Mouse (Mus musculus): ENCODE data around the gene Sptlc2.
"Not testable (repeated sequence)": the region's sequence is repeated elsewhere in the genome, so short reads cannot be mapped to it uniquely, and the experiment has no call there.

The Sptlc2 gene

GRCm38 (mm10) chr12:87313098-87313497 is 75.1 kb downstream of the Sptlc2 start:
- H3K4me1 ChIP-seq (replicated peaks; ENCODE audit: low read depth, low read length), result peaks cover 60% of the 10 kb centered on the region
- no peak for TF ChIP-seq CTCF (conservative IDR thresholded peaks at IDR 0.05; ENCODE audit: low read length)
- no peak for TF ChIP-seq NANOG (IDR thresholded peaks at IDR 0.05; ENCODE audit: borderline replicate concordance, low read length)
- TF ChIP-seq POU5F1 (IDR thresholded peaks at IDR 0.05; ENCODE audit: borderline replicate concordance, low read length), result no peak
- peaks cover 60% of the 10 kb centered on the region for H3K36me3 ChIP-seq (ENCODE audit: insufficient read depth, low read length)
- H3K4me3 ChIP-seq (replicated peaks; ENCODE audit: low read length), result no peak overlapping the region
- no peaks in the 10 kb centered on the region for H3K9me3 ChIP-seq (ENCODE audit: low read length)
- H3K27me3 ChIP-seq (ENCODE audit: insufficient read depth, low read length), result no peaks in the 10 kb centered on the region

- H3K9me3 ChIP-seq (ENCODE audit: low read length); H3K27me3 ChIP-seq (ENCODE audit: insufficient read depth, low read length); H3K4me3 ChIP-seq (replicated peaks; ENCODE audit: low read length): not testable (repeated sequence)
- Histone ChIP-seq H3K36me3 (ENCODE audit: insufficient read depth, low read length) (peaks cover 40% of the 10 kb centered on the region), H3K4me1 (replicated peaks; ENCODE audit: low read depth, low read length) (peaks cover 16% of the 10 kb centered on the region)
These were observed 81.6 kb downstream of the Sptlc2 start for GRCm38 (mm10) chr12:87306584-87306844.

DNA sequence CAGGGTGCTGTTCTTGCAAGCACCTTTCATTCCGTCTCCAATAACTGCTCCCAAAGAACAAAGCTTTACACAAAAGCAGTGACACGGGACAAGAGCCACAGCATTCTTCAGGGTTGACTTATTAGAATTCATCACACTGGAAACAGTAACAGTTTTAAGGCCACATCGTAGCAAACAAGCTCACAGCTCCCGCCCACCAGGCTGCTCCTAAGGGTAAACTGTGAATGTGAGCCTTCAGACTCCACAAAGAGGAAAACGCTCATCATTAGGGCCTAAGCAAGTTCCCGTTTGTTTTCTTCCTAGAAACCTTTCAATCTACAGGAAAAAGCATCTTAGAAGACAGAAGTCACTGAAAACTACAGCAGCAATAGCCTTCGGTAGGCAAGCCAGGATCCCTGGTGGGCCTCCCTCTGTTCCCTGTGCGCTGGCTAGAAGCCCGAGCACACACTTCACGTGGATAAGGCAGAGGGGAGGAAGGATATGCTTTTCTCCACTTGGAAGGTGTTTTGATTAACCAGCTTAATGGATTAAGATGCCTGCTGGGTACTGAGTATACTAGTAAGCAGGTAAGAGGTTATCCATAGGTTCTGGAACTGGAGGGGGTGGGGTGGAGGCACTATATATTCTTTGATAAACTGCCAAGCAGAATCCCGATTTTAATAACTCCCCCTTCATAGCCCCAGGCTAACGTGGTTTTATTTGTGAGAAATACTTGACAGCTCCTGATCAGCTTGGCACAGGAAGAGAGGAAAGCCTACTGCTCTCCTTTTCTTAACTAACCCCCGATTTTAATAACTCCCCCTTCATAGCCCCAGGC is 82.2 kb downstream of the Sptlc2 start:
- H3K4me3 ChIP-seq (replicated peaks; ENCODE audit: low read length), result no peak overlapping the region
- TF ChIP-seq POU5F1 (IDR thresholded peaks at IDR 0.05; ENCODE audit: borderline replicate concordance, low read length), result no peak
- TF ChIP-seq CTCF (conservative IDR thresholded peaks at IDR 0.05; ENCODE audit: low read length), result no peak
- no peak for TF ChIP-seq NANOG (IDR thresholded peaks at IDR 0.05; ENCODE audit: borderline replicate concordance, low read length)
- peaks cover 20% of the 10 kb centered on the region for H3K4me1 ChIP-seq (replicated peaks; ENCODE audit: low read depth, low read length)
- peaks cover 35% of the 10 kb centered on the region for H3K36me3 ChIP-seq (ENCODE audit: insufficient read depth, low read length)
- peaks cover under 1% of the 10 kb centered on the region; the same call in 1 of the 2 replicates for H3K27me3 ChIP-seq (ENCODE audit: insufficient read depth, low read length)
- no peaks in the 10 kb centered on the region for H3K9me3 ChIP-seq (ENCODE audit: low read length)

DNA sequence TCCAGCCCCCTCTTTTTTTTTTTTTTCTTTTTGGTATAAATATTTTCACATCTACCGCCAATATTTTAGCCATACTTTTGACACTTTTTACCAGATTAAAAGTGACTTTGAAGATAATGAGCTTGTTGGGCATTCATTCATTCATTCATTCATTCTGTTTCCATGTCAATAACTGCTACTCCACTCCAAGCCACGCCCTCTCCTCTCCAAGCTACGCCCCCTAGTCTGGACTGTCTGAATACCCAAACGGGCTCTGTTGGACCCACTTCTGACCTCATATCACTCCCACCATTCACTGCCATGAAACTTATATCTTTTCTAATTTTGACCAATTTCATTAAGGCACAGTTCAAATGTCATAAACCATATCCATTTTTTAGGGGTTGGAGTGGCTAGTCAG is 87.0 kb downstream of the Sptlc2 start:
- no peak for TF ChIP-seq POU5F1 (IDR thresholded peaks at IDR 0.05; ENCODE audit: borderline replicate concordance, low read length)
- no peak for TF ChIP-seq NANOG (IDR thresholded peaks at IDR 0.05; ENCODE audit: borderline replicate concordance, low read length)
- no peak for TF ChIP-seq CTCF (conservative IDR thresholded peaks at IDR 0.05; ENCODE audit: low read length)
- no peaks in the 10 kb centered on the region for H3K36me3 ChIP-seq (ENCODE audit: insufficient read depth, low read length)

GRCm38 (mm10) chr12:87300441-87300690 is 87.8 kb downstream of the Sptlc2 start:
- H3K36me3 ChIP-seq (ENCODE audit: insufficient read depth, low read length), result no peaks in the 10 kb centered on the region
- peaks cover 34% of the 10 kb centered on the region for H3K4me1 ChIP-seq (replicated peaks; ENCODE audit: low read depth, low read length)
- H3K4me3 ChIP-seq (replicated peaks; ENCODE audit: low read length), result peak overlapping the region; percentile 92
- peaks cover 29% of the 10 kb centered on the region for H3K27me3 ChIP-seq (ENCODE audit: insufficient read depth, low read length)
- no peak for TF ChIP-seq NANOG (IDR thresholded peaks at IDR 0.05; ENCODE audit: borderline replicate concordance, low read length)
- TF ChIP-seq CTCF (conservative IDR thresholded peaks at IDR 0.05; ENCODE audit: low read length), result no peak
- TF ChIP-seq POU5F1 (IDR thresholded peaks at IDR 0.05; ENCODE audit: borderline replicate concordance, low read length), result no peak
- no peaks in the 10 kb centered on the region for H3K9me3 ChIP-seq (ENCODE audit: low read length)

More for the DNA sequence above, 87.0 kb downstream of the Sptlc2 start:
- H3K27me3 ChIP-seq (ENCODE audit: insufficient read depth, low read length), result peaks cover 29% of the 10 kb centered on the region
- H3K9me3 ChIP-seq (ENCODE audit: low read length), result no peaks in the 10 kb centered on the region
- no peak overlapping the region for H3K4me3 ChIP-seq (replicated peaks; ENCODE audit: low read length)
- peaks cover 42% of the 10 kb centered on the region for H3K4me1 ChIP-seq (replicated peaks; ENCODE audit: low read depth, low read length)

GRCm38 (mm10) chr12:87299657-87300440 is 88.3 kb downstream of the Sptlc2 start, which contains the start of gene Ism2:
Gene Ism2, minus strand, starts transcription at chr12:87299705.
- Histone ChIP-seq H3K4me1 (replicated peaks; ENCODE audit: low read depth, low read length) (peaks cover 35% of the 10 kb centered on the region), H3K9me3 (ENCODE audit: low read length) (no peaks in the 10 kb centered on the region), H3K27me3 (ENCODE audit: insufficient read depth, low read length) (peaks cover 29% of the 10 kb centered on the region), H3K4me3 (replicated peaks; ENCODE audit: low read length) (peak within 1 kb of the TSS; percentile 92), H3K36me3 (ENCODE audit: insufficient read depth, low read length) (no peaks in the 10 kb centered on the region)
- TF ChIP-seq POU5F1 (IDR thresholded peaks at IDR 0.05; ENCODE audit: borderline replicate concordance, low read length) (no peak), NANOG (IDR thresholded peaks at IDR 0.05; ENCODE audit: borderline replicate concordance, low read length) (no peak), CTCF (conservative IDR thresholded peaks at IDR 0.05; ENCODE audit: low read length) (no peak)

GRCm38 (mm10) chr12:87299037-87299656 is 89.0 kb downstream of the Sptlc2 start:
- peak overlapping the region; percentile 92 for H3K4me3 ChIP-seq (replicated peaks; ENCODE audit: low read length)
- H3K36me3 ChIP-seq (ENCODE audit: insufficient read depth, low read length), result no peaks in the 10 kb centered on the region
- H3K27me3 ChIP-seq (ENCODE audit: insufficient read depth, low read length), result peaks cover 29% of the 10 kb centered on the region
- peaks cover 36% of the 10 kb centered on the region for H3K4me1 ChIP-seq (replicated peaks; ENCODE audit: low read depth, low read length)
- no peak for TF ChIP-seq NANOG (IDR thresholded peaks at IDR 0.05; ENCODE audit: borderline replicate concordance, low read length)
- TF ChIP-seq CTCF (conservative IDR thresholded peaks at IDR 0.05; ENCODE audit: low read length), result no peak
- H3K9me3 ChIP-seq (ENCODE audit: low read length), result no peaks in the 10 kb centered on the region

GRCm38 (mm10) chr12:87293934-87294333 is 94.2 kb downstream of the Sptlc2 start:
- peaks cover 47% of the 10 kb centered on the region for H3K4me1 ChIP-seq (replicated peaks; ENCODE audit: low read depth, low read length)
- H3K36me3 ChIP-seq (ENCODE audit: insufficient read depth, low read length), result no peaks in the 10 kb centered on the region
- H3K9me3 ChIP-seq (ENCODE audit: low read length), result no peaks in the 10 kb centered on the region
- H3K27me3 ChIP-seq (ENCODE audit: insufficient read depth, low read length), result peaks cover 10% of the 10 kb centered on the region
- no peak overlapping the region for H3K4me3 ChIP-seq (replicated peaks; ENCODE audit: low read length)
- TF ChIP-seq POU5F1 (IDR thresholded peaks at IDR 0.05; ENCODE audit: borderline replicate concordance, low read length) (no peak), NANOG (IDR thresholded peaks at IDR 0.05; ENCODE audit: borderline replicate concordance, low read length) (no peak), CTCF (conservative IDR thresholded peaks at IDR 0.05; ENCODE audit: low read length) (no peak)

Data from E14TG2a.4 (cell line).